Mouse (Mus musculus) neural tube, embryonic 12.5 days (tissue): Measurements from ENCODE around the gene Tomm40l. TPM values are rescaled to one million over a fixed set of nuclear protein-coding genes. Genes with fewer than 3 reads are reported as not detected.
A peak's percentile ranks its signal among the peaks of the same experiment; 100 is the strongest.

Source experiments
- ATAC-seq: fragments of 200-750 bp; cut with Nextera tagmentation; 2 replicates; pipeline ENCODE4 v1.8.0; 2017; ENCODE audit warnings: low read depth, mild to moderate bottlenecking, moderate TSS enrichment, moderate library complexity; ENCODE audit not compliant: low FRiP score
- H3K27ac ChIP-seq: fragments of 300-500 bp; sonication (generic); 2 replicates; pipeline ENCODE4 v1.5.1; 2016
- H3K27me3 ChIP-seq: fragments of 300-500 bp; sonication (generic); replicated peaks from 2 replicates; pipeline ENCODE4 v1.6.1; 2016; ENCODE audit warnings: mild to moderate bottlenecking
- H3K36me3 ChIP-seq: fragments of 300-500 bp; sonication (generic); 2 replicates; pipeline ENCODE4 v1.6.1; 2016; ENCODE audit warnings: mild to moderate bottlenecking
- H3K4me1 ChIP-seq: fragments of 300-500 bp; sonication (generic); 2 replicates; pipeline ENCODE4 v1.6.1; 2016
- H3K4me2 ChIP-seq: fragments of 300-500 bp; sonication (generic); replicated peaks from 2 replicates; pipeline ENCODE4 v1.6.1; 2016; ENCODE audit warnings: mild to moderate bottlenecking
- H3K4me3 ChIP-seq: fragments of 300-500 bp; sonication (generic); 2 replicates; pipeline ENCODE4 v1.5.1; 2016
- H3K9ac ChIP-seq: fragments of 300-500 bp; sonication (generic); 2 replicates; pipeline ENCODE4 v1.6.1; 2016; ENCODE audit warnings: mild to moderate bottlenecking
- H3K9me3 ChIP-seq: fragments of 300-500 bp; sonication (generic); 2 replicates; pipeline ENCODE4 v1.6.1; 2016; ENCODE audit warnings: mild to moderate bottlenecking
- WGBS: fragments of 180-500 bp; shearing (Covaris S2); methylation state at CpG from one replicate; pipeline ENCODE4 v1.1.7; 2016; 5-methylcytosine and 5-hydroxymethylcytosine counted together
- polyA plus RNA-seq: library from polyadenylated mRNA; unstranded; fragments of >200 nt; fragmentation: Nextera tagmentation; extraction: Ambion mirVana; gene quantifications from 2 replicates; pipeline ENCODE4 v1.2.1, GENCODE M21; 2016

Tomm40l gene
- polyA plus RNA-seq, 1 experiment from 2014 or later = 30.1 TPM

DNA sequence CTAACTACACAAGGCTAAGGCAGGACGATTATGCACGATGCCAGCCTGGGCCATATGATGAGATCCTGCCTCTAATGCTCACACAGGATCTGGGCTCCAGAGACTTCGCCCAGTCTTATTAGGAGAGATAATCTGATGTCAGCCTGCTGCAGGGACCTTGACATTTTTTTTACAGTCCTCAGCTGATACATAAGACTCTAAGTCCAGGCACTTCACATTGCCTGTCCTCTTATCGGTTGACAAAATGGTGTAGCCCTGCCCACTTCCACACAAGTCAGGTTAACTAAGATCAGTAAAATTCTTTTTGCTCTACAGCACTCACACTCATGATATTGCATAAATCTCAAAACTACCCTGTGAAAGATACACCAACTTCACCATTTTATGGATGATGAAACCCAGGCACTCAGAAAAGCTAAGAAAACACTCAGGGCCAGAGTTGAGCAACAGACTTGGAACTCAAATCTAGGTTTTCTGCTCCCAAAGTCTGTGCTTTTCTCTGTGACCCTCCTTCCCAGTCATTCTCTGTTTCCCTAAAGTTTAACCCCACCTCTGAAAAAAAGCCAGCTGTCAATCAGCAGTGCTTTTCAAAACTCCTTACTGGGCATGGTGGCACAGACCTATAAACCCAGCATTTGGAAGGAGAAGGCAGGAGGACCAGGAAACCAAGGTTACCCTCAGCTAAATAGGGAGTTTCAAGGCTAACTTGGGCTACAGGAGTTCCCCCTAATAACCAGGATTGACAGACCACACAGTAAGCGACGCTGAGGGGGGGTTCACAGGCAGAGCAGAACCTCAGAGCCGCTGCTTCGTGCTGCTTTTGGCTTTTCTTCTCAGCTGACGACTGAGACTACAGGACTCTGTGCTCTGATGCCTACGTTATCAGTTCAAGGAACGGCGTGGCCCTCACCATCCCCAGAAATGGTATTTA is 10.8 kb upstream of the Tomm40l start:
- Histone ChIP-seq H3K4me3 (no peak overlapping the region), H3K9ac (no peak overlapping the region), H3K36me3 (peaks cover 49% of the 10 kb centered on the region), H3K27ac (no peak overlapping the region), H3K4me1 (no peaks in the 10 kb centered on the region), H3K27me3 (no peaks in the 10 kb centered on the region), H3K9me3 (no peaks in the 10 kb centered on the region), H3K4me2 (no peak overlapping the region)
- 87% methylated on average over 12 of the region's 12 CpGs for WGBS
- no peak for ATAC-seq

DNA sequence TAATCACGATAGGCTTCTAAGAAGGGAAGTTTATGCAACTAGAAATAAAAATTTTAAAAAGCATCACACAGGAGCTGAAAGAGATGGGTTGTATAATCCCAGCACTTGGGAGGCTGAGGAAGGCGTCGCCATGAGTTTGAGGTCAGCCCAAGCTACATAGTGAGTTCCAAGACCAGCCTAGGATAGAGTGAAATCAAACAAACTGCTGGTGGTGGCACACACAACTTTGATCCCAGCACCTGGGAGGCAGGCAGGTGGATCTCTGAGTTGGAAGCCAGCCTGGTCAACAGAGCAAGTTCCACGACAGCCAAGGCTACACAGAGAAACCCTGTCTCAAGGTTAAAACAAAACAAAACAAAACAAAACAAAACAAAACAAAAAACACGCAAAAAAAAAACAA is 10.0 kb upstream of the Tomm40l start:
- no peak overlapping the region for H3K4me3 ChIP-seq
- H3K27me3 ChIP-seq = no peaks in the 10 kb centered on the region
- no peaks in the 10 kb centered on the region for H3K4me1 ChIP-seq
- WGBS = 92% methylated on average over 5 of the region's 5 CpGs
- H3K9ac ChIP-seq = no peak overlapping the region
- no peak overlapping the region for H3K4me2 ChIP-seq
- H3K36me3 ChIP-seq = peaks cover 42% of the 10 kb centered on the region
- no peak overlapping the region for H3K27ac ChIP-seq
- no peaks in the 10 kb centered on the region for H3K9me3 ChIP-seq
- ATAC-seq = no peak

DNA sequence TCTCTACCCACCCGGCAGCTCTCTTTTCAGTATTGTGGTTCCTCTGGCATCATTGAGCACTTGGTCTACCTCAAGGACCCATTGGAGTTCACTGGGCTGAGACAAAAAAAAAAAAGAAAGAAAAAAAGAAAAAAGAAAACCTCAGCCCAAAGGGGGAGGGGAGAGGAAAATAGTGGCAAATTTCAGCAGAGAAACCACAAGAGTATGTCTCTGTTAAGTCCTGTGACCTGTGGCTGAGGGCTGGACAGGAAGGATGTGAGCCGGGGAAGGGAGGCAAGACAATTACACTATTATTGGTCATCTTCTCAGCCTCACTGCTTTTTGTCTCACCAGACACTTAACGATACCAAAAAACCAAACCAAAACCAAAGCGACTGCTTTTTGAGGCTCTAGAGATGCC is 9.5 kb upstream of the Tomm40l start:
- Histone ChIP-seq H3K36me3 (peaks cover 36% of the 10 kb centered on the region), H3K27ac (no peak overlapping the region)
- WGBS = 73% methylated on average over 4 of the region's 4 CpGs

DNA sequence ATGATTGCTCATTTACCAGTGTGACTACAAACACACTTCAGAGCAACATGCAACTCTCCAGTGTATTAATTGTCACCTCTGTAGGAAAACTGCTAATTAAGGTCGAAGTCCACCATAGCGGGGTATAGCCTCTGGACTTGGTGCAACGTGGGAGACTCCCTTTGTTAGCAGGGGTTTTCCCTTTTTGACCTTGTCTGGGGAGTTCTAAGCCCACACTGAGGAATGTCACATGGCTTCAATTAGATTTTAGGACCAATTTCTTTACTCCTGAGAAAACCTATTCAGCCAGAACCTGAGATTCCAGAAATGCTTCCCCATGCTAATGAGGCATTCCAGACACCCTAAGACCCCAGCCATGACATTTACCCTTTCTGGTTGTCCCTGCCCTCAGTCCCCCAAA is 7.9 kb upstream of the Tomm40l start:
- no peak overlapping the region for H3K27ac ChIP-seq
- no peaks in the 10 kb centered on the region for H3K27me3 ChIP-seq
- peaks cover 21% of the 10 kb centered on the region for H3K36me3 ChIP-seq
- H3K4me2 ChIP-seq = no peak overlapping the region
- H3K4me1 ChIP-seq = no peaks in the 10 kb centered on the region
- no peaks in the 10 kb centered on the region for H3K9me3 ChIP-seq
- no peak overlapping the region for H3K4me3 ChIP-seq
- H3K9ac ChIP-seq = no peak overlapping the region
- no peak for ATAC-seq
- 78% methylated on average over 3 of the region's 3 CpGs for WGBS

More for the DNA sequence above, 9.5 kb upstream of the Tomm40l start:
- Histone ChIP-seq H3K9me3 (no peaks in the 10 kb centered on the region), H3K4me3 (no peak overlapping the region), H3K27me3 (no peaks in the 10 kb centered on the region), H3K9ac (no peak overlapping the region), H3K4me1 (no peaks in the 10 kb centered on the region), H3K4me2 (no peak overlapping the region)
- no peak for ATAC-seq

DNA sequence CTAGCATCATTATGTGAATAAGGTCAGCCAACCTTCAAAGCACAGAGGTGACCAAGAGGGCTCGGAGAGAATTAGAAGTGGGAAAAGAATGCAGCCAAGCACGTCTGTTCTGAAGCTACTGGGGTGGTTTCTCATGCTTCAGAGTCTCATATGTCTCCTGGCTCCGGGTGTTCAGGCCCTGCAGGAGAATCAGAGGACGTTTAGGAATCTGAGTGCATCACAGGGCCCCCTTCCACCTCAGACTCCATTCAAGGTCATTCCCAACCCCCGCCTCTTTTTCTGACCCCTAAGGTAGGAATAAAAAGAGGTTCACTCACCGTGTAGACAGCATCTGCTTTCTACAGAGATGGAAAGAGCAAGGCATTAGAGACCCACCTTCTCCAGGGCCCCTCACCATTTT is 7.4 kb upstream of the Tomm40l start:
- no peaks in the 10 kb centered on the region for H3K27me3 ChIP-seq
- no peak overlapping the region for H3K4me2 ChIP-seq
- no peak overlapping the region for H3K9ac ChIP-seq
- no peaks in the 10 kb centered on the region for H3K9me3 ChIP-seq
- 56% methylated on average over 6 of the region's 6 CpGs for WGBS
- H3K27ac ChIP-seq = no peak overlapping the region
- H3K4me1 ChIP-seq = no peaks in the 10 kb centered on the region
- ATAC-seq = no peak
- no peak overlapping the region for H3K4me3 ChIP-seq
- H3K36me3 ChIP-seq = peaks cover 17% of the 10 kb centered on the region

DNA sequence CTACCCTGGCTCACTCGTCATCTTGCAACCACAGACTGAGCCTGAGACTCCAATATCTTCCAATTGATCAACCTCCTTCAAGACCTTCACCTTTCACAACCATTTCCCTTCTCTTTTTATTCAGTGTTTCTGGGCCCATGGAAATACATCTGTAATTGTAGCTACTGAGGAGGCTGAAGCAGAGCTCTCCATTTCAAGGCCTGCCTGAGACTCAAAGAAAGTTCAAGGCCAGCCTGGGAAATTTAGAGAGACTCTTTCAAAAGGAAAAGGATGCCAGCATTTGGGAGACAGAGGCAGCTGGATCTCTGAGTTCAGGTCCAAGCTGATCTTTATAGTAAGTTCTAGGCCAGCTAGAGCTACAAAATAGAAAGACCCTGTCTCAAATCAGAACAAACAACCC is 5.6 kb upstream of the Tomm40l start:
- WGBS = 82% methylated on average over 1 of the region's 1 CpGs
- Histone ChIP-seq H3K4me3 (no peak overlapping the region), H3K4me2 (no peak overlapping the region), H3K27ac (no peak overlapping the region), H3K4me1 (0 out of 2 replicates have a peak, but pooled peaks cover 3% of the 10 kb centered on the region), H3K9me3 (no peaks in the 10 kb centered on the region), H3K36me3 (no peaks in the 10 kb centered on the region), H3K9ac (no peak overlapping the region), H3K27me3 (no peaks in the 10 kb centered on the region)
- ATAC-seq = no peak

DNA sequence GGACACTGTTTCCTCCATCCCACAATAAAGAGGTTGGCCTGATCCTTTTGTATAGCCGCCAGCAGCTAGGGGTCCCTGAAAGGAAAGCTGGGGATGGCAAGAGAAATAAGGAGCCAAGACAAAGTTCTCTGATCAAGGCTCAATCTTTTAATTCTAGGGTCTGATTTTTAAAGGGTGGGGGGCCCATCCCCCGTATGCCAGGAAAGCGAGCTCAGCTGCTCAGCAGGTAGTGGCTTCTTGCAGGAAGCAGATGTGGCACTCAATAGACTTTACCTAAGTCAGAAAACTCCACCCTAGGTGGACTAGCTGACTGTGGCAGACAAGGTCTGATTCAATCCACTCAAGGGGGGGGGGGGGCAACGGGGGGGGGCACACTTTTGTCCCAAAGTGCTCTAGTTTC is 4.5 kb upstream of the Tomm40l start:
- no peak overlapping the region for H3K9ac ChIP-seq
- H3K4me3 ChIP-seq = no peak overlapping the region
- no peak overlapping the region for H3K4me2 ChIP-seq
- no peak for ATAC-seq
- H3K9me3 ChIP-seq = no peaks in the 10 kb centered on the region
- H3K36me3 ChIP-seq = no peaks in the 10 kb centered on the region
- H3K27me3 ChIP-seq = no peaks in the 10 kb centered on the region
- no peak overlapping the region for H3K27ac ChIP-seq
- 47% methylated on average over 4 of the region's 4 CpGs for WGBS
- H3K4me1 ChIP-seq = peaks cover 6% of the 10 kb centered on the region

DNA sequence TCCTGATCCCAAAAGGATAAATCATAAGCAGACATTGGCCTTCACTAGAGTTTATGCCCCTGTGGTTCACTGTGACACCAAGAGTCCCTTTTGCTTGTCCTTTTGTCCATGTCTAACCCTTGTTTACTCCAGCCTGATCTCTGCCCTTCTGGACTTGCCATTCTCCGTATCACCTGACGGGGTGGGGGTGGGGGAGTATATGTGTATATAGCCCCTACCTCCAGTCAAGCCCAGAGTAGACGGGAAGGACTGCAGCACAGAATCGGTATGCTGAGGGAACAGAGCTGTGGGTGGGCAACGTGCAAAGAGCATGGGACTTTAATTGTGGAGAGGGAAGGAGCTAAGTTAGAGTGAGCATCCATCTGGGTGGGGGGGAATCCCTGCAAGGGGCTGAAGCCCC is 2.5 kb upstream of the Tomm40l start, which contains the start of gene Apoa2:
TSS of gene Apoa2 (plus strand) at position 198 of the 400 bp plus-strand sequence.
- Histone ChIP-seq H3K4me1 (peaks cover 15% of the 10 kb centered on the region), H3K36me3 (peaks cover 4% of the 10 kb centered on the region; the same call in 1 of the 2 replicates), H3K4me2 (no peak within 1 kb of the TSS), H3K9me3 (no peaks in the 10 kb centered on the region), H3K27me3 (no peaks in the 10 kb centered on the region), H3K4me3 (no peak within 1 kb of the TSS), H3K9ac (no peak within 1 kb of the TSS), H3K27ac (no peak within 1 kb of the TSS)
- WGBS = 77% methylated on average over 5 of the region's 5 CpGs
- no peak for ATAC-seq

DNA sequence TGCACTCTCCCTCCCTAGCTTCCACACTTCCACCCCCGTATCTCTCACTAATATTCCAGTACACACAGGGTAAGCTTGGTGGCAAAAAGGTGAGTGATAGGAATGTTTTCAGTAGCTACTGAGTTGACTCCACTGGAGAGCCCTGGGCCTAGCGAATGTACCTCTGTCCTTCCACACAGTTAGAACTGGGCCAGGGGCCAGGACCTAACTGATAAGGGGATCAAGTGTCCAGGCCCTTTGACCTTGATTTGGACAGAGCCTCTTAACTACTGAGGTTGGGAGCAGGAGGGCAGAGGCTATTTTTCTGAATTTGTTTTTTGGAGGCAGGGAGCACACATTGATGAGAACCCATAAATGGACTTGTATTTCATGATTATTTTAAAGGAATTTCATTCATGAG is 1.5 kb upstream of the Tomm40l start:
- Histone ChIP-seq H3K4me2 (no peak overlapping the region), H3K4me1 (peaks cover 15% of the 10 kb centered on the region), H3K9ac (no peak overlapping the region), H3K4me3 (no peak overlapping the region), H3K9me3 (no peaks in the 10 kb centered on the region), H3K27ac (no peak overlapping the region), H3K27me3 (no peaks in the 10 kb centered on the region), H3K36me3 (peaks cover 13% of the 10 kb centered on the region; the same call in 1 of the 2 replicates)
- no peak for ATAC-seq
- WGBS = 90% methylated on average over 2 of the region's 2 CpGs

DNA sequence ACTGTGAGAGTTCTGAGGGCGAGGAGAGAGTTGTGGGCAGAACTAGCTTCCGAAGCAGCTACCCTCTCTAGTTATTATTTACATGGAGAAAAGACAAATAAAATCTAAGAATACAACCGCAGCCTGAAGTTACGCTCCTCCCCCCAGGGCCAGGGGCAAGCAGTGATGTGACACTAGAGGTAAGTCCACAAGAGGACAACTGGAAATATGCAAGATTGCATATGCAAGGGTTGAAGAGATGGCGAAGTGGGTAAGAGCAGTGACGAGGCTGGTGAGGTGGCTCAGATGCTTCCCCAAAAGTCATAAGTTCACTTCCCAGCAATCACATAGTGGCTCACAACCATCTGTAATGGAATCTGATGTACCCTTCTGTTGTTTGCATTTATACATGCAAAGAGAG is 854 bp upstream of the Tomm40l start:
- 0 out of 2 replicates have a peak overlapping the region, but pooled peaks have one; percentile 57 for H3K4me3 ChIP-seq
- WGBS = 87% methylated on average over 6 of the region's 6 CpGs
- no peaks in the 10 kb centered on the region for H3K9me3 ChIP-seq
- no peak overlapping the region for H3K9ac ChIP-seq
- no peaks in the 10 kb centered on the region for H3K27me3 ChIP-seq
- no peak for ATAC-seq
- peaks cover 15% of the 10 kb centered on the region for H3K4me1 ChIP-seq
- H3K27ac ChIP-seq = peak overlapping the region; percentile 32; the same call in 1 of the 2 replicates
- H3K4me2 ChIP-seq = peak overlapping the region; percentile 86
- H3K36me3 ChIP-seq = peaks cover 16% of the 10 kb centered on the region; the same call in 1 of the 2 replicates

DNA sequence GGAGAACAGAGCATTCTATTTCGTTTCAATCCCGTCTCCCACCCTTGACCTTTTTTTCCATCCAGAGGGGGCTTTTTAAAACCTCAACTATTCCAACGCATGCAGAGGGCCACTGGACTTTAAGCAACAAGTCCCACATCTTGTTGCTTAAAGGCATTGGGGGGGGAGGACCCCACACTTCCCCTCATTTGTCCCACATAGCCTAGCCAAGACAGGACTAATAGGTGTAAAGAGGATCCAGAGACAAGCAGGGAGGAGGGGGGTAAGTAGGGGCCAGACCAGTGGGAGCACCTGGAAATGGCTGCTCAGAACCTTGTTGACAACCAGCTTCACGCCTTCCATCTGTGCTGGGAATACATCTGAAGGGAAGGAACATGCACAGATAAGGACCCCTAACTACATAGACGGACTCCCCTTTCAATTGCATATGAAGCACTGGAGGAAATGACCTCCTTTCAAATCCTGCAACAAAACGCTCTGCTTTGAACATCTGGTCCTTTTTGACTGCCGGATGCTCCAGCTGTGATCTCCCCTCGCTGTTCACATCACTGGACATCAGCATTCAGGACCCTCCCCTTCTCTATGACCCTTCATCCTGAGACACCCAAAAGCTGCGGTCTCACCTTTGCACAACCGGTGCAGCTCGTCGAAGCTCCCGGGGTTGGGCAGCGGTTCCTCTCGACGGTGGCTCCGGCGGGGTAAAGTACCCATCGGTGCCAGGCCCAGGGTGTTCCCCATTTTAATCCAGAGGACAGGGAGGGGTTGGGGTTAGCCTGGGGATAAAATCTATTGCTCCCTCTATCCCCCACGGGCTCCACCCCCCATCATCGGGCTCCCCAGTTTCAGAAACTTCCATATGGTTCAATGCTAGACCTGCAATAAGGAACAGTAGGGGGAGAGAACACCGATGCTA is 777 bp downstream of the Tomm40l start:
- no peak; the same call in none of the 2 replicates for ATAC-seq
- peaks cover 15% of the 10 kb centered on the region for H3K4me1 ChIP-seq
- no peaks in the 10 kb centered on the region for H3K27me3 ChIP-seq
- WGBS = 6% methylated on average over 22 of the region's 22 CpGs
- no peaks in the 10 kb centered on the region for H3K9me3 ChIP-seq
- H3K36me3 ChIP-seq = peaks cover 16% of the 10 kb centered on the region; the same call in 1 of the 2 replicates
- peak overlapping the region; percentile 57 for H3K9ac ChIP-seq
- H3K4me2 ChIP-seq = peak overlapping the region; percentile 86
- no peak overlapping the region for H3K27ac ChIP-seq
- peak overlapping the region; percentile 57 for H3K4me3 ChIP-seq

DNA sequence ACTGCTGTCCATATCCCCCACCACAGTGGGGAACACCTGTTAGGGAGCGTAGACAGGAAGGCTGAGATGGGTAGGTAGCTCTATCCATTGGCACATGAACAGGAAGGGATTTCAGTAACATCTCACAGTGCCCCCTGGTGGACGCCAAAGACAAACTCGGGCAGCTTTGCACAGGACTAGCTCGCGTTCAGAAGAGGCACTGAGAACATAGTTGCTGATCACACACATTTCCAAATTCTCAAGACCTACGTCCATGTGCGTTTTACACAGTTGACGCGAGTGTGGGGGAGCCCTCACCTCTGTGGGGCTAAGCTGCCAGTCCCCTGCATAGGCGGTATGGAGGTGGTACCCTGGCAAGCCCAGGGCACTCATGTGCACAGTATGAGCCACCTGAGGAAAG is 1.4 kb downstream of the Tomm40l start:
- H3K4me3 ChIP-seq = 0 out of 2 replicates have a peak overlapping the region, but pooled peaks have one; percentile 57
- peak; percentile 46; the same call in 1 of the 2 replicates for ATAC-seq
- H3K9me3 ChIP-seq = no peaks in the 10 kb centered on the region
- peak overlapping the region; percentile 86 for H3K4me2 ChIP-seq
- no peak overlapping the region for H3K9ac ChIP-seq
- H3K4me1 ChIP-seq = peaks cover 15% of the 10 kb centered on the region
- WGBS = 9% methylated on average over 10 of the region's 10 CpGs
- H3K27ac ChIP-seq = no peak overlapping the region
- H3K27me3 ChIP-seq = no peaks in the 10 kb centered on the region
- H3K36me3 ChIP-seq = peaks cover 16% of the 10 kb centered on the region; the same call in 1 of the 2 replicates
